Mouse (Mus musculus): ENCODE measurements around the gene Swsap1. TPM values are rescaled to one million over a fixed set of nuclear protein-coding genes. Genes with fewer than 3 reads are reported as not detected.
A peak's percentile ranks its signal among the peaks of the same experiment; 100 is the strongest.

Gene Swsap1
- polyA plus RNA-seq, 1 experiment, result 12.8 TPM

- TF ChIP-seq POLR2A (IDR thresholded peaks at IDR 0.05; ENCODE audit: borderline replicate concordance, insufficient read depth, low read length), result peak; percentile 75
- no peak for TF ChIP-seq CTCF (IDR thresholded peaks at IDR 0.05; ENCODE audit: borderline replicate concordance, insufficient read depth, low read depth, low read length)
- Histone ChIP-seq H3K27me3 (ENCODE audit: control insufficient read depth, insufficient read depth, low read length) (no peaks in the 10 kb centered on the region), H3K4me3 (replicated peaks; ENCODE audit: insufficient read depth, low read depth, low read length) (peak within 1 kb of the TSS; percentile 91), H3K27ac (ENCODE audit: insufficient read depth, low read length) (peak within 1 kb of the TSS; percentile 88), H3K4me1 (ENCODE audit: control insufficient read depth, insufficient read depth, low read length) (peaks cover 10% of the 10 kb centered on the region; the same call in 1 of the 2 replicates)
- under 1% methylated on average over 42 of the region's 42 CpGs for WGBS
- peak; percentile 83 to 84 for DNase-seq
Measured at GRCm38 (mm10) chr9:21989230-21990110, 33.9 kb downstream of the Swsap1 start, which contains the start of gene Rgl3. Rgl3 (minus strand) TSS chr9:21989446.

DNA sequence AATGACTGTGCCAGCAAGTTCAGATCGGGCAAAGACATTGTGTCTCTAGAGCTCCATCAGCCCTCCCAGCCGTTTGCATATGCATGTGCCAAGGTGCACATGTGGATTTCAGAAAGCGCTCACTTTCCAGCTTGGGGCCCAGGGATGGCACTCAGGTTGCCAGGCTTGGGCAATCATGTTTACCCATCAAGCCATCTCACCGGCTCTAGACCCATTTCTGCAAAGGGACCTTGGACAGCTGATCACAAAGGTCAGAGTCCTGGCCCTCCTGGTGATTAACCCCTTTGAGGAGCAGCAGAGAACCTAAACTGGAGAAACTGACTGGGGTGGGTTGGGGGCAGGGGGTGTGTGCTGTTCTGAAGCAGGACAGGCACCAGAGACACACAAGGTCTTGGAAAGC lies 36.7 kb downstream of the Swsap1 start:
- 82% methylated on average over 4 of the region's 4 CpGs for WGBS

DNA sequence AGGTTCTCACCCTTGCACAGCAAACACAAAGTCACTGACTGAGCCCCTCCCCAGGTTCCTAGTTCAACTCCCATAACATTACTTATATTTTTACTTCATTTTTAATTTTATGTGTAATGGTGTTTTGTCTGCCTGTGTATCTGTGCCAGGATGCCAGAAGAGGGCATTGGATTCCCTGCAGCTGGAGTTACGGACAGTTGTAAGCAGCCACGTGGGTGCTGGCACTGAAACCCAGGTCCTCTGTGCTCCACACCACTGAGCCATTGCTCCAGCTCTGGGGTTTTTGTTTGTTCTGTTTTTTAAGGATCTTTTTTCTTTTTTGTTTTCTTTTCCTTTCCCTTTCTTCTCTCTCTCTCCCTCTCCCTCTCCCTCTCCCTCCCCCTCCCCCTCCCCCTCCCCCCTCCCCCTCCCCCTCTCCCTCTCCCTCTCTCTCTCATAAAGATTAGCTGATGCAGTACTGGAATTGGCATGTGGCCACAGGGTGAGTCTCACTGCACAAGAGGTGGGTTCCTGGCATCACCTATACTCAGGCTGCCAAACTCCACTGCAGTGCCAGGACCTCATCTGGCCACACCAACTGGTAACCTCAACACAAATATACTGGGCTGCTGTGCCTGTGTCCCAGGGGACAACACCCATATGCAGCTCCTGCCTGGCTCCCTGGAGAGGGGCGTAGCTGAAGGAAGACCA lies 40.8 kb downstream of the Swsap1 start:
- H3K27me3 ChIP-seq (ENCODE audit: control insufficient read depth, insufficient read depth, low read length), result no peaks in the 10 kb centered on the region
- TF ChIP-seq CTCF (IDR thresholded peaks at IDR 0.05; ENCODE audit: borderline replicate concordance, insufficient read depth, low read depth, low read length), result no peak
- H3K4me1 ChIP-seq (ENCODE audit: control insufficient read depth, insufficient read depth, low read length), result no peaks in the 10 kb centered on the region
- WGBS, result 74% methylated on average over 3 of the region's 3 CpGs
- no peak for DNase-seq
- no peak overlapping the region for H3K27ac ChIP-seq (ENCODE audit: insufficient read depth, low read length)
- no peak overlapping the region for H3K4me3 ChIP-seq (replicated peaks; ENCODE audit: insufficient read depth, low read depth, low read length)

More for the DNA sequence above, 36.7 kb downstream of the Swsap1 start:
- Histone ChIP-seq H3K27me3 (ENCODE audit: control insufficient read depth, insufficient read depth, low read length) (no peaks in the 10 kb centered on the region), H3K4me1 (ENCODE audit: control insufficient read depth, insufficient read depth, low read length) (peaks cover 10% of the 10 kb centered on the region; the same call in 1 of the 2 replicates), H3K4me3 (replicated peaks; ENCODE audit: insufficient read depth, low read depth, low read length) (no peak overlapping the region), H3K27ac (ENCODE audit: insufficient read depth, low read length) (no peak overlapping the region)
- DNase-seq, result no peak
- TF ChIP-seq CTCF (IDR thresholded peaks at IDR 0.05; ENCODE audit: borderline replicate concordance, insufficient read depth, low read depth, low read length), result no peak
- TF ChIP-seq POLR2A (IDR thresholded peaks at IDR 0.05; ENCODE audit: borderline replicate concordance, insufficient read depth, low read length), result no peak

- Histone ChIP-seq H3K4me1 (ENCODE audit: control insufficient read depth, insufficient read depth, low read length) (peaks cover 14% of the 10 kb centered on the region; the same call in 1 of the 2 replicates), H3K27me3 (ENCODE audit: control insufficient read depth, insufficient read depth, low read length) (no peaks in the 10 kb centered on the region), H3K27ac (ENCODE audit: insufficient read depth, low read length) (no peak overlapping the region), H3K4me3 (replicated peaks; ENCODE audit: insufficient read depth, low read depth, low read length) (no peak overlapping the region)
- TF ChIP-seq POLR2A (IDR thresholded peaks at IDR 0.05; ENCODE audit: borderline replicate concordance, insufficient read depth, low read length) (no peak), CTCF (IDR thresholded peaks at IDR 0.05; ENCODE audit: borderline replicate concordance, insufficient read depth, low read depth, low read length) (no peak)
- DNase-seq, result no peak
- 94% methylated on average over 6 of the region's 6 CpGs for WGBS
Measured at GRCm38 (mm10) chr9:22000296-22000695, 44.7 kb downstream of the Swsap1 start.

DNA sequence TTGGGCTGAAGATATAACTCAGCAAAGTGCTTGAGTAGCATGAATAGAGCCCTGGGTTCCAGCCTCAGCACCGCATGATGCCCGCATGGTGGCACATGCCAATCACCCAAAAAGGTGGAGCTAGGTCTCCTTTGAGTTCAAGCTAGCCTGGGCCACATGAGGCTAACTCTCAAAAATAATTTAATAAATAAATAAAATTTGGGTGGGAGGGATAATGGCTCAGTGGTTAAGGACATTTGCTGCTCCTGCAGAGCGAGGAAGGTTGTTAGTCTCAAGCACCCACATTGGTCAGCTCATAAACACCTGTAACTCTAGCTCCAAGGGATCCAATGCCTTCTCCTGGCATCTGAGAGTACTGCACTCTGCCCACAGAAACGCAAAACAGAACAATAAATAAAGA lies 46.1 kb downstream of the Swsap1 start:
- no peak overlapping the region for H3K4me3 ChIP-seq (replicated peaks; ENCODE audit: insufficient read depth, low read depth, low read length)
- no peaks in the 10 kb centered on the region for H3K27me3 ChIP-seq (ENCODE audit: control insufficient read depth, insufficient read depth, low read length)
- TF ChIP-seq POLR2A (IDR thresholded peaks at IDR 0.05; ENCODE audit: borderline replicate concordance, insufficient read depth, low read length), result no peak
- no peak for TF ChIP-seq CTCF (IDR thresholded peaks at IDR 0.05; ENCODE audit: borderline replicate concordance, insufficient read depth, low read depth, low read length)
- H3K4me1 ChIP-seq (ENCODE audit: control insufficient read depth, insufficient read depth, low read length), result peaks cover 14% of the 10 kb centered on the region; the same call in 1 of the 2 replicates
- no peak for DNase-seq
- 84% methylated on average over 4 of the region's 4 CpGs for WGBS
- H3K27ac ChIP-seq (ENCODE audit: insufficient read depth, low read length), result no peak overlapping the region

DNA sequence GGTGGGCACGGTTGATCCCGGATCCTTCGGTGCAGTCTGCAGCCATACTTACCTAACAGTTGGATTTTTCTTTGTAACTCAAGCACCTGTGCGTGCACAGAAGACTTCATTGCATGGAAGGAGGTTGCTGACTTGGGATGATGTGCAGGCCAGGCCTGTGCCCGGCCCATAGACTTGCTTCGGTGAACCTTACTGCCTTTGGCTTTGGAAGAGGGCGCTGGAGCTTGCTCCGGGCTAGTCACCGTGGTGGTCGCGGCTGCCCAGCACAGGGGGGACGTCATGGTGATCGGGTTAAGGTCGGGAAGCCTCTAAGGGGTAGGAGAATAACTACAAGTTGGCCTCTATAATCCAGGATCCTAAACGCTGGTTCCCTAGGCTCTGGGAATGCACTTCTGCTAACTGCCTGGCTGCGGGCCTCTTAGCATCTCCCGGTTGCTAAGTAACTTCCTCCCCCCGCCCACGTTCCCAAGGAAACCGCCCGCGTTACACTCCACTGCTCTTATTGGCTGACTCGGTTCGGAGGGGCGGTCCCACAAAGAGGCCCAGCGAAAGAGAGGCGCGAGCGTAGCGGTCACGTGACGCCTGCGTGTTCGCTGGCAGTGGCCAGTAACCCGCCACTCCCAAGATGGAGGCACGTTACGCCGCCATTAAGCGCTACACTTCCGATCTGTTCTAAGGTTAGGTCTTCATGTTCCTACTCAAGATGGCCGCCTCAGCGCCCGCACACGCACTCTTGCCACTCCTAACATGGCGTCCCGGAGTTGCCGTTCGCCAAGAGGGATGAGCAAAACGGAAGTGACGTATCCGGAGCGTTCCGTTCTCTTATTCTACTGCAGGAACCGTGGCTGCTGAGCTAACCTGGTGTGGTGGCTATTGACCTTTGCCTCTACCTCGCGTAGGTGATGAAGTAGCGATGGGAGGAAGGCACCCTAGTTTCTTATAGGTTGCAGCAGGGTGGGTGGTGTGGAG lies 46.9 kb downstream of the Swsap1 start, which contains the start of the genes Ccdc151 and Prkcsh:
Gene Ccdc151, minus strand, starts transcription at position 441 of the 969 bp plus-strand sequence.
Gene Prkcsh, plus strand, starts transcription at position 613 of the 969 bp plus-strand sequence.
- Histone ChIP-seq H3K27ac (ENCODE audit: insufficient read depth, low read length) (peak within 1 kb of the TSS; percentile 63), H3K4me3 (replicated peaks; ENCODE audit: insufficient read depth, low read depth, low read length) (peak within 1 kb of the TSS; percentile 91), H3K27me3 (ENCODE audit: control insufficient read depth, insufficient read depth, low read length) (no peaks in the 10 kb centered on the region), H3K4me1 (ENCODE audit: control insufficient read depth, insufficient read depth, low read length) (peaks cover 14% of the 10 kb centered on the region; the same call in 1 of the 2 replicates)
- 4% methylated on average over 57 of the region's 57 CpGs for WGBS
- TF ChIP-seq CTCF (IDR thresholded peaks at IDR 0.05; ENCODE audit: borderline replicate concordance, insufficient read depth, low read depth, low read length) (no peak), POLR2A (IDR thresholded peaks at IDR 0.05; ENCODE audit: borderline replicate concordance, insufficient read depth, low read length) (peak; percentile 93)
- DNase-seq, result peak; percentile 99 to 100

GRCm38 (mm10) chr9:22003163-22003554 lies 47.6 kb downstream of the Swsap1 start:
- Histone ChIP-seq H3K27ac (ENCODE audit: insufficient read depth, low read length) (peak overlapping the region; percentile 63), H3K4me1 (ENCODE audit: control insufficient read depth, insufficient read depth, low read length) (peaks cover 14% of the 10 kb centered on the region; the same call in 1 of the 2 replicates), H3K4me3 (replicated peaks; ENCODE audit: insufficient read depth, low read depth, low read length) (peak overlapping the region; percentile 91), H3K27me3 (ENCODE audit: control insufficient read depth, insufficient read depth, low read length) (no peaks in the 10 kb centered on the region)
- DNase-seq, result no peak
- no peak for TF ChIP-seq POLR2A (IDR thresholded peaks at IDR 0.05; ENCODE audit: borderline replicate concordance, insufficient read depth, low read length)
- no peak for TF ChIP-seq CTCF (IDR thresholded peaks at IDR 0.05; ENCODE audit: borderline replicate concordance, insufficient read depth, low read depth, low read length)
- WGBS, result under 1% methylated on average over 18 of the region's 18 CpGs

Measured in cerebellum, adult 2 months (tissue).